Mouse (Mus musculus) intestine, embryonic 15.5 days (tissue): ENCODE measurements around the gene Ckm. TPM values are rescaled to one million over a fixed set of nuclear protein-coding genes. Genes with fewer than 3 reads are reported as not detected.

Experiments
- ATAC-seq: fragments of 200-750 bp; cut with Nextera tagmentation; 2 replicates; pipeline ENCODE4 v1.8.0; 2017; ENCODE audit warnings: moderate TSS enrichment, moderate library complexity
- H3K27ac ChIP-seq: fragments of 300-500 bp; sonication (generic); 2 replicates; pipeline ENCODE4 v1.5.1; 2015; ENCODE audit warnings: mild to moderate bottlenecking, inconsistent platforms
- H3K27me3 ChIP-seq: fragments of 300-500 bp; sonication (generic); replicated peaks from 2 replicates; pipeline ENCODE4 v1.6.1; 2015; ENCODE audit warnings: inconsistent platforms
- H3K36me3 ChIP-seq: fragments of 300-500 bp; sonication (generic); 2 replicates; pipeline ENCODE4 v1.6.1; 2015; ENCODE audit warnings: inconsistent platforms
- H3K4me1 ChIP-seq: fragments of 300-500 bp; sonication (generic); replicated peaks from 2 replicates; pipeline ENCODE4 v1.6.1; 2015; ENCODE audit warnings: inconsistent platforms
- H3K4me2 ChIP-seq: fragments of 300-500 bp; sonication (generic); replicated peaks from 2 replicates; pipeline ENCODE4 v1.6.1; 2015; ENCODE audit warnings: mild to moderate bottlenecking, inconsistent platforms
- H3K4me3 ChIP-seq: fragments of 300-500 bp; sonication (generic); replicated peaks from 2 replicates; pipeline ENCODE4 v1.5.1; 2015; ENCODE audit warnings: inconsistent platforms
- H3K9ac ChIP-seq: fragments of 300-500 bp; sonication (generic); 2 replicates; pipeline ENCODE4 v1.6.1; 2015; ENCODE audit warnings: inconsistent platforms
- H3K9me3 ChIP-seq: fragments of 300-500 bp; sonication (generic); 2 replicates; pipeline ENCODE4 v1.6.1; 2016; ENCODE audit warnings: inconsistent platforms
- WGBS: fragments of 180-500 bp; shearing (Covaris S2); methylation state at CpG from one replicate; pipeline ENCODE4 v1.1.7; 2015; 5-methylcytosine and 5-hydroxymethylcytosine counted together
- polyA plus RNA-seq: library from polyadenylated mRNA; unstranded; fragments of >200 nt; fragmentation: Nextera tagmentation; extraction: Ambion mirVana; gene quantifications from 2 replicates; pipeline ENCODE4 v1.2.1, GENCODE M21; 2015

The Ckm gene
- polyA plus RNA-seq: 5.1 and 9.0 TPM in 2 replicates

DNA sequence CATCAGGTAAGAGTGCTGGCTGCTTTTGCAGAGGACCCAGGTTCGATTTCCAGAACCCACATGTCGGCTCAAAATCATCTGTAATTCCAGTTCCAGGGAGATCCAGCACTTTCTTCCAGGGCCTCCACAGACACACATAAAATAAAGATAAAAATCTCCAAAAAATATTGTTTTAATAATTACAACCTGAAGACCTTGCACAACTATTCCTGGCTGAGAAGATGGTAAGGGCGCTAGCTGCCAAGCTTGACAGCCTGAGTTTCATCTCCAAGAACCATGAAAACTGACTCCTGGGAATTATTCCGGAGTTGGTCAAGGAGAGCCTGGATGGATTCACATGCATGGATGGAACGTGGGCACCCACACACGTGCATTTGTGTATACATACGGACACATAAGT is at the start of gene Ckm:
Ckm (plus strand) TSS at position 301 of the 400 bp plus-strand sequence.
- 48% methylated on average over 7 of the region's 7 CpGs for WGBS

DNA sequence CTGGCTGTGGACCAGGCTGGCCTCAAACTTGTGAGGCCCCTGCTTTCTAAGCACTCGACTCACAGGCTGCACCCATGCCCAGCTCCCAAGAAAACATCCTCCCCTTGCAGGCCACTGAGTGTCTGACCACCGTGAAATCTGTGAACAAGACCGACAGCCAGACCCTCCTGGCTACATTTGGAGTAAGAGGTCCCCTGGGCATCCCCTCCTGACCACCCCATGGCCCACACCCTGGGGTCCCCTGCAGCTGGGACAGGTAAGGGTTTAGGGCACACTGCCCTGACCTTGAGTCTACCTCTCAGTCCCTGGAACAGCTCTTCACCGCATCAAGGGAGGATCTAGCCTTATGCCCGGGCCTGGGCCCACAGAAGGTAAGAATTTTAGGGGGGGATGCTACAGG is 49.6 kb upstream of the Ckm start:
- no peak overlapping the region for H3K9ac ChIP-seq
- peaks cover 18% of the 10 kb centered on the region; the same call in 1 of the 2 replicates for H3K36me3 ChIP-seq
- 87% methylated on average over 5 of the region's 5 CpGs for WGBS
- H3K4me2 ChIP-seq: no peak overlapping the region
- H3K9me3 ChIP-seq: no peaks in the 10 kb centered on the region
- H3K27ac ChIP-seq: no peak overlapping the region
- no peak overlapping the region for H3K4me3 ChIP-seq
- peaks cover 10% of the 10 kb centered on the region for H3K4me1 ChIP-seq
- no peak for ATAC-seq
- no peaks in the 10 kb centered on the region for H3K27me3 ChIP-seq

More for the DNA sequence above, at the start of gene Ckm:
- no peak within 1 kb of the TSS for H3K27ac ChIP-seq
- peak within 1 kb of the TSS; percentile 63 for H3K4me3 ChIP-seq
- peak within 1 kb of the TSS; percentile 53 for H3K9ac ChIP-seq
- no peaks in the 10 kb centered on the region for H3K9me3 ChIP-seq
- no peaks in the 10 kb centered on the region for H3K36me3 ChIP-seq
- no peak for ATAC-seq
- peaks cover 30% of the 10 kb centered on the region for H3K27me3 ChIP-seq
- H3K4me2 ChIP-seq: peak within 1 kb of the TSS; percentile 99
- peaks cover 15% of the 10 kb centered on the region for H3K4me1 ChIP-seq

DNA sequence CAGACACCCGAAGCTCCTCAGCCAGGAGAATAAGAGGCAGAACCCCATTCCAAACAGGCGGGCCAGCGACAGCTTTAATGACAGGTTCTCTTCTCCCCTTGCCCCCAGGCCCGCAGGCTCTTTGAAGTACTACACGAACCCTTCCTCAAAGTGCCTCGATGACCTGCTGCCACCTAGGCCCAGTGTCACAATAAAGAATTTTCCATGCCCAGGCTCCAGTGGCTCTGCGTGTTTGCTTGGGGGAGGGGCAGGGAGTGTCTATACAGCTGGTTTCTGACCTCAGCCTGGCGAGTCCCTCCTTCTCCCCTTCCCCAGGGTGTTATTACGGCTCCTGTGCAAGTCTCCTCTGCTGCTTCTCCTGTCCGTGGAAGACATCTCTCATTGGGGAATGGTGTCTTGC is 48.3 kb upstream of the Ckm start:
- Histone ChIP-seq H3K9ac (no peak overlapping the region), H3K36me3 (peaks cover 15% of the 10 kb centered on the region; the same call in 1 of the 2 replicates), H3K27me3 (no peaks in the 10 kb centered on the region), H3K27ac (no peak overlapping the region), H3K4me1 (peaks cover 19% of the 10 kb centered on the region), H3K4me2 (no peak overlapping the region), H3K4me3 (no peak overlapping the region), H3K9me3 (no peaks in the 10 kb centered on the region)
- no peak for ATAC-seq
- 73% methylated on average over 10 of the region's 10 CpGs for WGBS

DNA sequence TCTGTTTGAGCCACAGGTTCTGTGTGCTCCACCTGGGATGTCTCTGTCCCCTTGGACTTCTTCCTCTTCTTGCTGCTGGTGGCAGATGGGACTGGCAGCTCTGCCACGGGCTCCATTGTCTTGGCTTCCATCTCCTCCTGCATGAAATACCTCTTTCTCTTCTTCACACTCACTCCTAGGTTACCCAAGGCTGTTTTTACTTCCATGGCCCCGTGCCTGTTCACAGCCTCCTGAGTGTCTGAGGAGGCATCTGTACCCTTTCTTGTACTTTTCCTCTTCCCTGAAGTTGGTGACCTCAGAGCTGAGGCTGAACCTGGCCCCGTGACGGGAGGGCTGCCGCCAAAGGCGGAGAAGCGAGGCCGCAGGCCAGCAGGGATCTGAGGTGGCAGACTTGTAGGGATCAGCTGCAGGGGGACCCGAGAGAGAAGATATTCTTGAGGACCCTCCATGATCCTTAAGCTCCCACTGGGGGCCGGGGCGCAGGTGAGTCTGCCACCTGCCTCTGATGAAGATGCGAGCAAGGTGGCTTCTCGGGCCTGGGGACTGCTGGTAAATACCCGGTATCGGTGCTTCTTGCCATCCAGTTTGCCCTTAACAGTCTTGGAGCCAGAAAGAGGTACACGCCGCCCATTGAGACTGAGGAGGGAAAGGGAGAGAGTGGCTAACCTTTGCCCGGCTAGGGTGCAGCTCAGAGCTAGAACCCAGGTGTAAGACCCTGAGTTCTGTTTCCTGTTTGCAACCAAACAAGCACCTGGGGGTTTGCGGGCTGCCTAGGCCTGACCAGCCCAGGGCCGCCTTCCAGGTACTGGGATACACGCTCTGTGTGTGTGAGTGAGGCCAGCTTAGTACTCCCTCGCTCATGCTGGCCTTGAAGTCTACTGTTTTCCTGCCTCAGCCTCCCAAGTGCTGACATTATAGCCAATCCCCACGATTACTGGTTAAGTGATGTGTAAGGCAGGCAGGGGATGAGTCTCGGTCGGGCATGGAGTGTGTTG is 46.9 kb upstream of the Ckm start:
- 87% methylated on average over 25 of the region's 25 CpGs for WGBS

GRCm38 (mm10) chr7:19358634-19359033 is 45.9 kb upstream of the Ckm start:
- H3K4me1 ChIP-seq: peaks cover 29% of the 10 kb centered on the region
- peak overlapping the region; percentile 99 for H3K4me2 ChIP-seq
- H3K4me3 ChIP-seq: peak overlapping the region; percentile 73
- ATAC-seq: no peak
- WGBS: 19% methylated on average over 13 of the region's 13 CpGs
- no peak overlapping the region for H3K27ac ChIP-seq
- H3K36me3 ChIP-seq: peaks cover 15% of the 10 kb centered on the region; the same call in 1 of the 2 replicates
- peak overlapping the region; percentile 52 for H3K9ac ChIP-seq
- H3K27me3 ChIP-seq: no peaks in the 10 kb centered on the region
- H3K9me3 ChIP-seq: no peaks in the 10 kb centered on the region

More for the DNA sequence above, 46.9 kb upstream of the Ckm start:
- Histone ChIP-seq H3K36me3 (peaks cover 15% of the 10 kb centered on the region; the same call in 1 of the 2 replicates), H3K27me3 (no peaks in the 10 kb centered on the region), H3K9me3 (no peaks in the 10 kb centered on the region), H3K4me3 (peak overlapping the region; percentile 73; the same call in 1 of the 2 replicates), H3K4me1 (peaks cover 29% of the 10 kb centered on the region), H3K9ac (no peak overlapping the region), H3K4me2 (peak overlapping the region; percentile 99), H3K27ac (no peak overlapping the region)
- ATAC-seq: no peak

DNA sequence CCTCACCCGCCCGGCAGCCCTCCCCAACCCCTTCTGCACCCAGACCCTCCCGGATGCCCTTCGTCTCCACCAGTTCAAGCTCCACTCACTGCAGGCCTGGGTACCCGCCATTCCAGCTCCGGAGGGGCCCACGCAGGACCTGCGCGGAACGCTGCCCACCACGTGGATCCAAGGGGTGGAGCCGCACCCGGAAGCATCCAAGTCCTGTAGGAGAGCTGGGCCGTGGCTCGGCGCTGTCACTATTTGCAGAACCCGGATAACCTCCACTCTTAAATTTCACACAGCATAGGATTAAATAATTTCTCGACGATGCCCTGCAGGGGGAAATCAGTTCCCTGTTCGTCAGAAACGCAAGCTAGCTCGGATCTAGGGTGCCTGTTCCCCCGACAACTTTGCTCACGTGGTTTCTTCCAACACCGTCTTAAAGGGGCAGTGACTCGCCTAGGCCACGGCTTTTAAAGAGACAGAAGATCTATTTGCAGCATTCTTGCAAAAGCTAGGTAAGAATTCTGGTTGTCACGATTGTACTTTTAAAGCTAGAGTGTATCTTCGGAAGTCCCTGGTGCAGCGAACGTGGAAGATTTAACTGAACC is 45.2 kb upstream of the Ckm start, which contains the start of the genes Cd3eap and Ppp1r13l:
Cd3eap (minus strand) TSS at position 185 of the 593 bp plus-strand sequence.
Ppp1r13l (plus strand) TSS at position 451 of the 593 bp plus-strand sequence.
- under 1% methylated on average over 31 of the region's 31 CpGs for WGBS
- peak within 1 kb of the TSS; percentile 70 for H3K27ac ChIP-seq
- H3K4me1 ChIP-seq: peaks cover 36% of the 10 kb centered on the region
- peaks cover 15% of the 10 kb centered on the region; the same call in 1 of the 2 replicates for H3K36me3 ChIP-seq
- no peaks in the 10 kb centered on the region for H3K9me3 ChIP-seq
- H3K4me3 ChIP-seq: peak within 1 kb of the TSS; percentile 73
- H3K9ac ChIP-seq: peak within 1 kb of the TSS; percentile 52
- no peaks in the 10 kb centered on the region for H3K27me3 ChIP-seq
- peak; percentile 68 for ATAC-seq
- H3K4me2 ChIP-seq: peak within 1 kb of the TSS; percentile 99

GRCm38 (mm10) chr7:19359892-19360641 is 44.5 kb upstream of the Ckm start:
- no peaks in the 10 kb centered on the region for H3K27me3 ChIP-seq
- no peaks in the 10 kb centered on the region for H3K9me3 ChIP-seq
- under 1% methylated on average over 45 of the region's 45 CpGs for WGBS
- ATAC-seq: peak; percentile 79
- peak overlapping the region; percentile 52 for H3K9ac ChIP-seq
- H3K4me1 ChIP-seq: peaks cover 36% of the 10 kb centered on the region
- peaks cover 15% of the 10 kb centered on the region; the same call in 1 of the 2 replicates for H3K36me3 ChIP-seq
- peak overlapping the region; percentile 99 for H3K4me2 ChIP-seq
- H3K4me3 ChIP-seq: peak overlapping the region; percentile 73
- peak overlapping the region; percentile 70 for H3K27ac ChIP-seq

GRCm38 (mm10) chr7:19360944-19361343 is 43.6 kb upstream of the Ckm start:
- Histone ChIP-seq H3K27ac (0 out of 2 replicates have a peak overlapping the region, but pooled peaks have one; percentile 18), H3K4me1 (peaks cover 36% of the 10 kb centered on the region)

DNA sequence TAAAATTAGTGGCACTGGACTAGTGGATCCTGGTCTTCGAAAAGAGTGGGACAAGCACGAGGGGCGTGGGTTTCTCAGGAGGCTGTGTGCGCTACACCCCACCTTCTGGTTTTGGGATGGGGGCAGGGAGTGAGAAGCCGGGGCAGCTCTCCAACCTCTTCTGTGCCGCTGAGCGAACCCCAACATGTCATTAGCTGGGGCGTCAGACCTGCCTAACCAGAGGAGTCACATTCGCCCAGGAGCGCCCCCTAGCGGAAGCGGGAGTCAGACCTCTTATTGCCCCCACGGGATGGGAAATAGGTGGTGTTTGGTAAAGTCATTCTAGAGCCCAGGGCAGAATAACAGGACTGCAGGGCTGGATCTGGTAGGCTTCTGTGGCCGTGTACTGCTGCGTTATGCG is 42.9 kb upstream of the Ckm start:
- peak overlapping the region; percentile 54; the same call in 1 of the 2 replicates for H3K9ac ChIP-seq
- WGBS: 10% methylated on average over 16 of the region's 16 CpGs
- peak overlapping the region; percentile 73 for H3K4me3 ChIP-seq
- peak overlapping the region; percentile 99 for H3K4me2 ChIP-seq
- H3K4me1 ChIP-seq: peaks cover 36% of the 10 kb centered on the region
- 0 out of 2 replicates have a peak, but pooled peaks cover 6% of the 10 kb centered on the region for H3K36me3 ChIP-seq
- no peaks in the 10 kb centered on the region for H3K27me3 ChIP-seq
- no peak overlapping the region for H3K27ac ChIP-seq
- no peak for ATAC-seq
- H3K9me3 ChIP-seq: no peaks in the 10 kb centered on the region

More at GRCm38 (mm10) chr7:19360944-19361343, 43.6 kb upstream of the Ckm start:
- Histone ChIP-seq H3K27me3 (no peaks in the 10 kb centered on the region), H3K9ac (peak overlapping the region; percentile 54), H3K9me3 (no peaks in the 10 kb centered on the region), H3K4me2 (peak overlapping the region; percentile 99), H3K4me3 (peak overlapping the region; percentile 73), H3K36me3 (0 out of 2 replicates have a peak, but pooled peaks cover 9% of the 10 kb centered on the region)
- under 1% methylated on average over 27 of the region's 27 CpGs for WGBS
- peak; percentile 82 for ATAC-seq

- no peak for ATAC-seq
- no peaks in the 10 kb centered on the region for H3K27me3 ChIP-seq
- WGBS: 46% methylated on average over 4 of the region's 4 CpGs
- H3K27ac ChIP-seq: no peak overlapping the region
- H3K9me3 ChIP-seq: no peaks in the 10 kb centered on the region
- H3K4me1 ChIP-seq: peaks cover 34% of the 10 kb centered on the region
- 0 out of 2 replicates have a peak, but pooled peaks cover 6% of the 10 kb centered on the region for H3K36me3 ChIP-seq
- H3K9ac ChIP-seq: 0 out of 2 replicates have a peak overlapping the region, but pooled peaks have one; percentile 54
- peak overlapping the region; percentile 99 for H3K4me2 ChIP-seq
- no peak overlapping the region for H3K4me3 ChIP-seq
Measured at GRCm38 (mm10) chr7:19362276-19362675, 42.3 kb upstream of the Ckm start.

DNA sequence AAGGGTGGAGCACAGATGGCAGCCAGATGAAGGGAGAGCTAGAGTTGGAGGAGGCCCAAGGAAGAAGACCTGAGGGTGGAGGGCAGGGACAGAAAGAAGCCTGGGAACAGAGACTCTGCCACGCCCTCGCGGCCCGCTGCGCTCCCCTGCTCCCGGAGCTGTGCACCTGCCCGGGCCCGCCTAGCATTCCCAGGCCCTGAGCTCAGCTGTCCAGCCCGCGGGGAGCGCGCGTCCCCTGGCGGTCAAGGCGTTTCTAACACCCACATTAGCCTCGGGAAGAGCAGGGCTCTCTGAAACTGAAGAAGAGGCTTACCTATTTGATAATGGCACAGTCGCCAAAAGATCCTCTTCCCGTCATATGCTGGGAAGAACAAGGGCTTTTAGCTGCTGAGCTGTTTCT is 40.7 kb upstream of the Ckm start:
- Histone ChIP-seq H3K4me2 (peak overlapping the region; percentile 0; the same call in 1 of the 2 replicates), H3K27ac (no peak overlapping the region), H3K9me3 (no peaks in the 10 kb centered on the region), H3K4me1 (peaks cover 29% of the 10 kb centered on the region), H3K4me3 (no peak overlapping the region), H3K36me3 (no peaks in the 10 kb centered on the region), H3K9ac (no peak overlapping the region), H3K27me3 (no peaks in the 10 kb centered on the region)
- 2% methylated on average over 18 of the region's 18 CpGs for WGBS
- peak; percentile 30 for ATAC-seq
